Mouse (Mus musculus) intestine, embryonic 15.5 days (tissue): ENCODE results near the gene Pkp1. TPM values are rescaled to one million over a fixed set of nuclear protein-coding genes. Genes with fewer than 3 reads are reported as not detected.

ENCODE experiments used
- ATAC-seq: fragments of 200-750 bp; cut with Nextera tagmentation; 2 replicates; pipeline ENCODE4 v1.8.0; 2017; ENCODE audit warnings: moderate TSS enrichment, moderate library complexity
- H3K27ac ChIP-seq: fragments of 300-500 bp; sonication (generic); 2 replicates; pipeline ENCODE4 v1.5.1; 2015; ENCODE audit warnings: mild to moderate bottlenecking, inconsistent platforms
- H3K27me3 ChIP-seq: fragments of 300-500 bp; sonication (generic); replicated peaks from 2 replicates; pipeline ENCODE4 v1.6.1; 2015; ENCODE audit warnings: inconsistent platforms
- H3K36me3 ChIP-seq: fragments of 300-500 bp; sonication (generic); 2 replicates; pipeline ENCODE4 v1.6.1; 2015; ENCODE audit warnings: inconsistent platforms
- H3K4me1 ChIP-seq: fragments of 300-500 bp; sonication (generic); replicated peaks from 2 replicates; pipeline ENCODE4 v1.6.1; 2015; ENCODE audit warnings: inconsistent platforms
- H3K4me2 ChIP-seq: fragments of 300-500 bp; sonication (generic); replicated peaks from 2 replicates; pipeline ENCODE4 v1.6.1; 2015; ENCODE audit warnings: mild to moderate bottlenecking, inconsistent platforms
- H3K4me3 ChIP-seq: fragments of 300-500 bp; sonication (generic); replicated peaks from 2 replicates; pipeline ENCODE4 v1.5.1; 2015; ENCODE audit warnings: inconsistent platforms
- H3K9ac ChIP-seq: fragments of 300-500 bp; sonication (generic); 2 replicates; pipeline ENCODE4 v1.6.1; 2015; ENCODE audit warnings: inconsistent platforms
- H3K9me3 ChIP-seq: fragments of 300-500 bp; sonication (generic); 2 replicates; pipeline ENCODE4 v1.6.1; 2016; ENCODE audit warnings: inconsistent platforms
- WGBS: fragments of 180-500 bp; shearing (Covaris S2); methylation state at CpG from one replicate; pipeline ENCODE4 v1.1.7; 2015; 5-methylcytosine and 5-hydroxymethylcytosine counted together
- polyA plus RNA-seq: library from polyadenylated mRNA; unstranded; fragments of >200 nt; fragmentation: Nextera tagmentation; extraction: Ambion mirVana; gene quantifications from 2 replicates; pipeline ENCODE4 v1.2.1, GENCODE M21; 2015

The Pkp1 gene
- polyA plus RNA-seq, 1 experiment from 2014 or later = 0.08 TPM

DNA sequence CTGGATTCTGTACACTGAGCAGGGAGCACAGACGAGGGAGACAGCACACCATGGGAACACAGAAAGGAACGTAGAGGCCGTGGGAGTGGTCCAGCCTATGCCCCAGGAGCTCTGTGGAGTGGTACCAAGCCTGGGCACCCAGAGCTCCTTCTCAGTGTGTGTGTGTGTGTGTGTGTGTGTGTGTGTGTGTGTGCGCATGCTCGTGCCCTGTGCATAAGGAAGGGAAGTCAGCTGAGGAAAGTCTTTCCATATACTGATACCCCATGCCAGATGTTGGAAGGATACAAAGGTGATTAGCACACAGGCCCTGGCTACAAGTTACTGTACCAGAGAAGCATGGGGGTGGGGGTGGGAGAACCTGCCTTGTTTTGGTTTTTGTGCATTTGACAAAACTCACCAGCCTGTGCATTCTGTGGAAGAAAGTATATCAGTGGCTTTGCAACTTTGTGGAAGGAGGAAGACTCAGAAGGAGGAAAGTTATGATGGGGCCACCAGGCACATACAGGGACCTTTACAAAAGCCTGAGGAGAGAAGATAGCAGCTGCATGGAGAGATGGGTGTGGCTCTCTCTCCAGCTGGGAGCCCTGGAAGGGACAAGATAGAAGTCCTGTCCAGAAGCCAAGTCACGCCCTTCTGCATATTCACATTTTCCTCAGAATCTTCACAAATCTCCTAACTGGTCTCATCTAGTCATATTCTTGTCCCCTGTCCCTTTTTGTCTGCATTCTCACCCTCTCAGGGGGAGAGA, 22.4 kb upstream of the Pkp1 start:
- Histone ChIP-seq H3K9me3 (no peaks in the 10 kb centered on the region), H3K36me3 (no peaks in the 10 kb centered on the region), H3K27ac (no peak overlapping the region), H3K4me1 (0 out of 2 replicates have a peak, but pooled peaks cover 2% of the 10 kb centered on the region), H3K4me2 (no peak overlapping the region), H3K27me3 (no peaks in the 10 kb centered on the region; the same call in 1 of the 2 replicates), H3K4me3 (no peak overlapping the region), H3K9ac (no peak overlapping the region)
- peak; percentile 81 for ATAC-seq
- WGBS = 69% methylated on average over 6 of the region's 6 CpGs

DNA sequence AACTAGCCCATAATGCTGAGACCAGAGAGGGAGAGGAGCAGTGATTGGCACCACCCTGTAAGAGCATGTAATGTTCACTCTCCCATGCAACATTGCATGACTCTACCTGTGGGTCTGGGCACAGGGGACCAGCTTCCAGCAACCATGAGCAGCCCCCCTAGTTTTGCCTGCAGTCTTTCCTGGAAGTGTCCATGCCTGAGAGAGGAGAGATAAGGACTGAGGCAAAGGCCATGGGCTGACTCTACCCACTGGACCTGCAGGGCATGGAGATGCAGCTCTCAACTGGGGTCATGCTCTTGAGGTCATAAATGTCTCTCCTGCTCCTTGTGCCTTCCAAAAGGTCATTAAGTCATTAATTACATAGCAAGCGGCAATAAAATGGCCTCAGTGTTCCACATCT, 17.1 kb upstream of the Pkp1 start:
- Histone ChIP-seq H3K4me1 (no peaks in the 10 kb centered on the region), H3K9ac (no peak overlapping the region), H3K9me3 (no peaks in the 10 kb centered on the region), H3K27me3 (0 out of 2 replicates have a peak, but pooled peaks cover 3% of the 10 kb centered on the region), H3K27ac (no peak overlapping the region), H3K36me3 (no peaks in the 10 kb centered on the region), H3K4me2 (no peak overlapping the region), H3K4me3 (no peak overlapping the region)
- WGBS = 27% methylated on average over 1 of the region's 1 CpGs
- ATAC-seq = no peak

DNA sequence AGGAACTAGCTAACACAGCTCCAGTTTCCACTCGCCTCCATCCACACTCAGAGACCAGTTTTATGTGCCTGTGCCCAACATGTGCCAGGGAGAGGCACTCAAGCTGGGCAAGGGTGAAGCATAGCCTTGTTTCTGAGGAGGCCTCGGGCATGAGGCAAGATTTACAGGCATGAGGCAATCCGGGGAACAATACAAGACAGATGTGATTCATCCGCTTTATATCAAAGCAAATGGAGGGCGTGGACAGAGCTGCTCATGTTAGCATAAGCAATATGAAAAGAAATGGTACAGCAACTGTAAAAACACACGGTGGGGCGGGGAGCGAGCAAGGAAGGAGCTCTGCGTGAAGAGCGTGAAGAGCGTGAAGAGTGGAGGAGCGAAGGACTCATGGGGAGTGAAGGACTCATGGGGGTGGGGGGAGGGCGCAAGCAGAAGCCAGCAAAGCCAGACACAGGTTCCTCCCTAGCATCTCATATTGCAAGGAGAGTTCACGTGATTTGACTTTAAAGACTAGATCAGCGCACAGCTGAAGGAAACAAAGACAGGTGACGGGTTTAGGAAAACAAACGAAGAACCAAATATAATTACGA, 14.8 kb upstream of the Pkp1 start:
- Histone ChIP-seq H3K4me3 (no peak overlapping the region), H3K9ac (no peak overlapping the region), H3K4me2 (no peak overlapping the region), H3K27ac (no peak overlapping the region), H3K27me3 (0 out of 2 replicates have a peak, but pooled peaks cover 3% of the 10 kb centered on the region), H3K36me3 (no peaks in the 10 kb centered on the region), H3K9me3 (no peaks in the 10 kb centered on the region), H3K4me1 (no peaks in the 10 kb centered on the region)
- 73% methylated on average over 18 of the region's 18 CpGs for WGBS
- ATAC-seq = no peak

DNA sequence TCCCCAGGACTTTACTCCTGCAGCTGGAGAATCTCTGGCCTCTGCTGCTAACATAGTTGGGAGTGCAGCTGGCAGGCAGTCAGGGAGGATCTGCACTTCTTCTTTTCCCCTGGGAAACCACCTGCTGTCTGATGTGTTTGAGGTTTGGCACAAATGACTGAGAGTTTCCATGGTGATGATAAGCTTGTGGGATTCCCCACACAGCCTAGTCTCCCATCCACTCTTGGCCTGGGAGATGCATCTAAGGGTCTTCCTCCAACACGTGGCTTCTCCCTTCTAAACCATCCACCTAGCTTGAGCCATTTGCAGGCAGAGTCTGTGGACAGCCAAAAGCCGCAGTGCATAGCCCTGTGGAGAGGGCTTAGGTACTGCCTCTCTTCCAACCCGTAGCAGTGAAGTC, 10.9 kb upstream of the Pkp1 start:
- Histone ChIP-seq H3K4me1 (no peaks in the 10 kb centered on the region), H3K4me3 (no peak overlapping the region), H3K4me2 (no peak overlapping the region), H3K27me3 (0 out of 2 replicates have a peak, but pooled peaks cover 3% of the 10 kb centered on the region), H3K36me3 (no peaks in the 10 kb centered on the region), H3K9ac (no peak overlapping the region), H3K27ac (no peak overlapping the region), H3K9me3 (no peaks in the 10 kb centered on the region)
- 55% methylated on average over 3 of the region's 3 CpGs for WGBS
- no peak for ATAC-seq

DNA sequence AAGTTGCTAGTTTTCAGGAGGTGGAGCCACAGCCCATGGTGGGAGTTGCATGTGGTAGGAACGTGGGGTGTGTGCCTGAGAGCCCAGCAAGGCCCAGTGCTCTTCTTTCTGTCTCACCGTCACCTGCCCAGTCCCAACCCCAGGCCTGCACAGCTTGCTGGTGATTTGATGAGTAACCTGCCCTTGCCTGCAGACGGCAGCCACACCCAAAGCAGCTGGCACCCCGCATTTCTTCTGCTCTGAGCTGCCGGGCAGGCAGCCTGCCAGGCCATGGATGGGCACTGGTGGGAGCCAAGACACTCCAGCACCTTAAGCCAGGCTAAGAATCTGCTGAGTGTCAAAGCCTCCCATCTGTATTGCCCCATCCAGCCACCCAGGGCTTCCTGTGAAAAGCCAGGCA, 6.8 kb upstream of the Pkp1 start:
- Histone ChIP-seq H3K9ac (no peak overlapping the region), H3K27me3 (peaks cover 18% of the 10 kb centered on the region; the same call in 1 of the 2 replicates), H3K4me3 (no peak overlapping the region), H3K9me3 (no peaks in the 10 kb centered on the region), H3K4me1 (no peaks in the 10 kb centered on the region), H3K36me3 (no peaks in the 10 kb centered on the region), H3K27ac (no peak overlapping the region), H3K4me2 (no peak overlapping the region)
- 63% methylated on average over 5 of the region's 5 CpGs for WGBS
- no peak for ATAC-seq

DNA sequence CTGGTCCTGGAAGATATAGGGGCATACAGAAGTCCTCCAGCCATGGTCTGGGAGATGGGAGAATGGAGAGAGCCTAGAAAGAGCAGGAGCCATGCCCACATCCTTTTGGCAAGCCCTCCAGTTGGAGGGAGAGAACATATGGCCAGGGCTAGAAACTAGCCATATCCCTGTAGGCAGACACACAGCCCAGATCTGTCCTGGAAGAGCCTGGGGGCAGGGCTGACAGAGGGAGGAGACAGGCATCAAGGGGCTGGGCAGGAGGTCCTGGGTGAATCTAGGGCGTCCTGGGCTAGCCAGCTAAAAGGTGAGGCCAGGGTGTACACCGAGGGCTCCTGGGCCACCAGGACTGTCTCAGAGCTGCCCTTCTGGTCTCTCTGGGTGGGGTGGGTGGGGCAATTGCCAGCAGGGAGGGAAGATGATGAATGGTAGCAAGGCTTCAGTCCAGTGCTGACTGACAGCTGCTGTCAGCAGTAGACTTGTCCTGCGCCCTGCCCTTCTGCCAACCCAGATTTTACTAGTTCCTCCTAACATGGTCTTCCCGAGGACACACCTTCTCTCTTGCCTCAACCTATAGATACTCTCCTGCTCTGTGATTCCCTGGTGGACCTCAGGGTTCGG, 5.5 kb upstream of the Pkp1 start:
- no peak for ATAC-seq
- H3K4me3 ChIP-seq = no peak overlapping the region

DNA sequence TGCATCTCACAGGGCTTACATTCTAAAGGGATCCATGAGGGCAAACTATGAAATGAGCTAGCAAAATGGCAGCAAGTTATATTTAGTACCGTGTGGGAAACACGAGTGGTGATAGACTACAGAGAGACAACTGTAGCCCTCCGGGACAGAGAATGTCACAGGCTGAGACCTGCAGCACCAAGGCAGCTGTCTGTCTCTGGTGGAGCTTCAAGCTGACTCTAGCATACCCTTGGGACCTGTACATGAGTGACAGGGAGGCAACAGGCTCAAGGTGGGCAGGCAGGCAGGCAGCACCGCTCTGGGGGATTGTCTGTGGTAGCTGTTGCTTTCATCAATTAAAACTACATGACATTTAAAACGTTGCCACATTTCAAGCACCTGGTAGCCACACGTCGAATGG, 4.2 kb upstream of the Pkp1 start:
- H3K4me1 ChIP-seq = peaks cover 4% of the 10 kb centered on the region
- H3K36me3 ChIP-seq = no peaks in the 10 kb centered on the region
- no peak overlapping the region for H3K9ac ChIP-seq
- no peak overlapping the region for H3K4me3 ChIP-seq
- no peak overlapping the region for H3K4me2 ChIP-seq
- ATAC-seq = no peak
- 74% methylated on average over 7 of the region's 7 CpGs for WGBS
- no peak overlapping the region for H3K27ac ChIP-seq
- peaks cover 44% of the 10 kb centered on the region for H3K27me3 ChIP-seq
- no peaks in the 10 kb centered on the region for H3K9me3 ChIP-seq

More for the DNA sequence above, 5.5 kb upstream of the Pkp1 start:
- H3K4me1 ChIP-seq = no peaks in the 10 kb centered on the region
- no peak overlapping the region for H3K9ac ChIP-seq
- H3K9me3 ChIP-seq = no peaks in the 10 kb centered on the region
- WGBS = 74% methylated on average over 5 of the region's 5 CpGs
- no peaks in the 10 kb centered on the region for H3K36me3 ChIP-seq
- H3K27ac ChIP-seq = no peak overlapping the region
- H3K27me3 ChIP-seq = peaks cover 32% of the 10 kb centered on the region
- no peak overlapping the region for H3K4me2 ChIP-seq

DNA sequence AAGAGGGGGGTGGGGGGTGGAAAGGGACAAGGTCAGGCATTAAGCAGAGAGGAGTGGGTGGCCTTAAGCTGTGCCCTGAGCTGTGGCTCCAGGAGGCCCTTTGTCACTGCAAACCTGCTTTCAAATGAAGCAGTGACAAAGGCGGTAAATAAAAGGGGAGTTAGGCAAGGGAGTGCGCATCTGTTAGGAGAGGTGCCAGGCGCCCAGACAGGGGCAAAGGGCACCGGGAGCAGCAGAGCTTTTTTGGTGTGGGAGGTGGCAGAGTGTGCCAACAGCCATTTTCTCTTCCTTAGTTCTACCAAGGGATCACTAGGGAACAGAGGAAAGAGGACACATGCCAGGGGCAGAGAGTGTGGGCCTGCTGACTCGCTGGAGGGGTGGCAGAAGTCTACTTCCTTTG, 1.8 kb downstream of the Pkp1 start:
- H3K36me3 ChIP-seq = no peaks in the 10 kb centered on the region
- no peak overlapping the region for H3K4me3 ChIP-seq
- H3K27ac ChIP-seq = no peak overlapping the region
- no peak for ATAC-seq
- peaks cover 63% of the 10 kb centered on the region for H3K27me3 ChIP-seq
- no peak overlapping the region for H3K4me2 ChIP-seq
- H3K4me1 ChIP-seq = peaks cover 4% of the 10 kb centered on the region
- 22% methylated on average over 5 of the region's 5 CpGs for WGBS
- no peaks in the 10 kb centered on the region for H3K9me3 ChIP-seq
- no peak overlapping the region for H3K9ac ChIP-seq

DNA sequence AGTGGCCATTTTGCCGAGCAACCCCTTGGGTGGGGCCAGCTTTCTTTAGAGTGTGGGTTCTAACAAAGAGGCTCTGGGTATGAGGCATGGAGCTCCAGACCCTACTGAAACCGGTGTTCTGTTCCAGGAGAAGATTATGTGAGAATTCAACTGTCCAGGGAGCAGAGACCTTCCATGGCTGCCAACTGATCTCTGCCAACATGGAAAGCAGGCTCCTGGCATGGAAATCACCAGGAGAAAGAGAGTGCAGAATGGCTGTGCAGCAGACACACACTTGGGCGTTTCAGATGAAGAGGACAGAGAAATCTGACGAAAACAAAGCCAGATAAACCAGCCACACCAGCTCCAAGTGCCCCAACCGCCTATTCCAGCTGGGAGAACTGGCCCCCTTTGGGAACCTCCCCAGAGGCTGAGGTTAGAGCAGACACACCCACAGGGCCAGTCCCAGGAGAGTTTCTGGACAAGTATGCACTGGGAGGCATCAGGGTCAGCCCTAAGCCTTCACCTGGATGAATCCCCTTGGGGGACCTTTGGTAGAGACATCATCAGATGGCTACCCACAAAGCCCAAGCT, 2.4 kb downstream of the Pkp1 start:
- Histone ChIP-seq H3K4me2 (no peak overlapping the region), H3K4me3 (no peak overlapping the region), H3K9me3 (no peaks in the 10 kb centered on the region), H3K4me1 (peaks cover 4% of the 10 kb centered on the region), H3K36me3 (no peaks in the 10 kb centered on the region), H3K9ac (no peak overlapping the region), H3K27me3 (peaks cover 57% of the 10 kb centered on the region), H3K27ac (no peak overlapping the region)
- no peak for ATAC-seq
- WGBS = 31% methylated on average over 5 of the region's 5 CpGs

DNA sequence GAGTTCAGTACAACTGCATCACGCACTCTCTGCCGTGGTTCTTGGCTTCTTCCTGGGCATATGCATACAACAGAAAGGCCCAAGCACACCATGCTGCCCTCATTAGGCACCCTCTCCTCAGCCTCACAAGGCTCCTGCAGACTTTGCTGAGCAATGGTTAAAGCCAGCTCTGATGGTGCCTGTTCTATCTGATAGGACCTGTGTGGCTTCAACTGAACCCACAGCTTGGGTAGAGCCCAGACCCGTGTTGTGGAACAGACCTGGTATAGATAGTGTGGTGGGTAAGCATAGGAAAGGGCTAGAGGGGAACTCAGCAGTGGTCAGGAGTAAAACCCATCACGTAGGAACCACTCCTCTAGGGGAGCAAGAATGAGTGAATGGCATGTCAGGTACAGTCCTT, 5.3 kb downstream of the Pkp1 start:
- Histone ChIP-seq H3K4me2 (no peak overlapping the region), H3K36me3 (no peaks in the 10 kb centered on the region), H3K4me1 (no peaks in the 10 kb centered on the region; the same call in 1 of the 2 replicates), H3K9me3 (no peaks in the 10 kb centered on the region), H3K27me3 (peaks cover 35% of the 10 kb centered on the region), H3K9ac (no peak overlapping the region), H3K27ac (no peak overlapping the region), H3K4me3 (no peak overlapping the region)
- no peak for ATAC-seq
- WGBS = 66% methylated on average over 4 of the region's 4 CpGs

DNA sequence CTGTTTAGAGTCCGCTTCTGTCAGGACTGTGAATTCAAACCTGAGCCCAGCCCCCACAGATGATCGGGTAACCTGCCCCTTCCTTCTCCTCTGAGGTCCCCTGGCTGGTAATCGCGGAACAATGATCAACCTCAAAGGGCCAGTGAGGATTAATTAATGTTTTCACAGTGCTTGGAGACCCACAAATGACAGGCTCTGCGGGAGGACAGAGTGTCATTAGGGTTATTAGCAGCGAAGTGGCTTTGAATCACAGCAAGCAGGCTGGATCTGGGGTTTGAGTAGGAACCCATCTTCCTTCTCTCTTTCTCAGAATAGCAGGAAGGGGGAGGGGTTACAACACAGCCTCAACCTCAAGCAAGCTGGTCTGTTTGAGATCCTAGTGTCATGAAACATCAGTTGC, 9.6 kb downstream of the Pkp1 start:
- H3K27ac ChIP-seq = no peak overlapping the region
- H3K9ac ChIP-seq = no peak overlapping the region
- no peak overlapping the region for H3K4me3 ChIP-seq
- 24% methylated on average over 6 of the region's 6 CpGs for WGBS
- H3K9me3 ChIP-seq = no peaks in the 10 kb centered on the region
- H3K27me3 ChIP-seq = peaks cover 3% of the 10 kb centered on the region; the same call in 1 of the 2 replicates
- no peaks in the 10 kb centered on the region for H3K36me3 ChIP-seq
- ATAC-seq = no peak
- H3K4me2 ChIP-seq = no peak overlapping the region
- no peaks in the 10 kb centered on the region for H3K4me1 ChIP-seq

DNA sequence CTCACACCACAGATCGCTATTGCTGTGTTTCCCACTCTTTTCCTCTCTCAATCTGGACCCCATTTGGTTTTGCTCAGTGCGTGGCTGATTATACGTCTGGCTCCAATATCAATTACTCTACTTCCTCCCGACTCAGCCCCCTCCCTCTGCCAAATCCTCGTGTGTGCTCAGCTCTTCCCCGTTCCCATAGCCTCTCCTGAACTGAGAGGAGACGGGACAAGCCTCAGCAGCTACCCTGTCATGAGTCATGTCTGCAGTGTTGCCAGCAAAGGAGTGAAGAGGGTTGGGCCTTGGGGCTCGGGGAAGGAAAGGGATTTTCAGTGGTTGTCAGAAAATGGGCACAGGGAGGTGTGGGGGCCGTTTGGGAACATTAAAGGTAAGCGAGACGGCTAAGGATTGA, 12.3 kb downstream of the Pkp1 start:
- 0 out of 2 replicates have a peak, but pooled peaks cover 3% of the 10 kb centered on the region for H3K27me3 ChIP-seq
- H3K4me2 ChIP-seq = no peak overlapping the region
- H3K4me3 ChIP-seq = no peak overlapping the region
- no peaks in the 10 kb centered on the region for H3K36me3 ChIP-seq
- 57% methylated on average over 11 of the region's 11 CpGs for WGBS
- no peak overlapping the region for H3K9ac ChIP-seq
- H3K4me1 ChIP-seq = no peaks in the 10 kb centered on the region
- no peak for ATAC-seq
- H3K27ac ChIP-seq = no peak overlapping the region
- no peaks in the 10 kb centered on the region for H3K9me3 ChIP-seq
